Mouse (Mus musculus) layer of hippocampus, postnatal 25 days (tissue): Measurements from ENCODE around the gene Ecm2. TPM values are rescaled to one million over a fixed set of nuclear protein-coding genes. Genes with fewer than 3 reads are reported as not detected.

ENCODE experiments used
- DNase-seq, 2 experiments: peaks; one replicate each; pipeline ENCODE4 v3.0.0; 2022; ENCODE audit warnings: mixed read lengths in 2 of 2, low spot score in 1 of 2; ENCODE audit errors: extremely low spot score in 1 of 2
- total RNA-seq, 2 experiments: library from RNA; stranded (reverse); gene quantifications; 2 replicates each; pipeline ENCODE4 v1.2.3; 2021

Ecm2 gene
- total RNA-seq, 2 experiments from 2014 or later, result 4.7 to 5.3 TPM

GRCm38 (mm10) chr13:49505776-49506175 is 1.2 kb downstream of the Ecm2 start:
- no peak for DNase-seq

- no peak for DNase-seq
These were observed 2.6 kb downstream of the Ecm2 start for GRCm38 (mm10) chr13:49507176-49507575.

- no peak for DNase-seq
These were observed 14.2 kb downstream of the Ecm2 start for GRCm38 (mm10) chr13:49518761-49519160.

GRCm38 (mm10) chr13:49526235-49526634 is 21.6 kb downstream of the Ecm2 start:
- DNase-seq, result no peak

- DNase-seq, result no peak
These were observed 26.0 kb downstream of the Ecm2 start for GRCm38 (mm10) chr13:49530636-49531035.

- DNase-seq, result no peak
These were observed 32.3 kb downstream of the Ecm2 start for GRCm38 (mm10) chr13:49536946-49537345.

GRCm38 (mm10) chr13:49538693-49539092 is 34.1 kb downstream of the Ecm2 start:
- no peak for DNase-seq

GRCm38 (mm10) chr13:49544279-49544678 is 39.7 kb downstream of the Ecm2 start, which contains the start of gene Aspn:
TSS of gene Aspn (plus strand) at chr13:49544443.
- DNase-seq, result no peak

- no peak for DNase-seq
These were observed 41.0 kb downstream of the Ecm2 start for GRCm38 (mm10) chr13:49545646-49546045.

- DNase-seq, result no peak
These were observed 41.9 kb downstream of the Ecm2 start for GRCm38 (mm10) chr13:49546517-49546916.

GRCm38 (mm10) chr13:49547563-49548150 is 43.0 kb downstream of the Ecm2 start:
- DNase-seq, result no peak

- no peak for DNase-seq
These were observed 45.0 kb downstream of the Ecm2 start for GRCm38 (mm10) chr13:49549616-49550015.

GRCm38 (mm10) chr13:49554519-49554918 is 49.9 kb downstream of the Ecm2 start:
- no peak for DNase-seq

GRCm38 (mm10) chr13:49556203-49556602 is 51.6 kb downstream of the Ecm2 start:
- DNase-seq, result no peak

GRCm38 (mm10) chr13:49556924-49557323 is 52.3 kb downstream of the Ecm2 start:
- DNase-seq, result no peak

- no peak for DNase-seq
These were observed 54.6 kb downstream of the Ecm2 start for GRCm38 (mm10) chr13:49559185-49559584.

GRCm38 (mm10) chr13:49560886-49561285 is 56.3 kb downstream of the Ecm2 start:
- DNase-seq, result no peak

- DNase-seq, result no peak
These were observed 59.7 kb downstream of the Ecm2 start for GRCm38 (mm10) chr13:49564347-49564746.

- DNase-seq, result no peak
These were observed 65.8 kb downstream of the Ecm2 start for GRCm38 (mm10) chr13:49570371-49570770.

- DNase-seq, result no peak
These were observed 66.8 kb downstream of the Ecm2 start for GRCm38 (mm10) chr13:49571418-49571817.

- DNase-seq, result no peak
These were observed 77.2 kb downstream of the Ecm2 start, which contains the start of gene Omd for GRCm38 (mm10) chr13:49581541-49582530. TSS of gene Omd (plus strand) at chr13:49582462.
